Mouse (Mus musculus) liver, embryonic 13.5 days (tissue): ENCODE measurements at regions not wholly inside any gene's neighbourhood (a gene's known extent, or its start where the extent isn't known, plus 50 kb on each side); places are given as distances from the start of the nearest gene placed in this dataset.
A peak's percentile ranks its signal among the peaks of the same experiment; 100 is the strongest.

ENCODE experiments used
- ATAC-seq: fragments of 200-750 bp; cut with Nextera tagmentation; 2 replicates; pipeline ENCODE4 v1.8.0; 2017; ENCODE audit warnings: low read depth, mild to moderate bottlenecking, moderate number of reproducible peaks, moderate library complexity
- DNase-seq: peaks from one replicate; pipeline ENCODE4 v3.0.0; 2022
- H3K27ac ChIP-seq: fragments of 300-500 bp; sonication (generic); 2 replicates; pipeline ENCODE4 v1.5.1; 2015; ENCODE audit warnings: moderate library complexity, mild to moderate bottlenecking, inconsistent platforms
- H3K27me3 ChIP-seq: fragments of 300-500 bp; sonication (generic); 2 replicates; pipeline ENCODE4 v1.6.1; 2015; ENCODE audit warnings: mild to moderate bottlenecking, inconsistent platforms
- H3K36me3 ChIP-seq: fragments of 300-500 bp; sonication (generic); 2 replicates; pipeline ENCODE4 v1.6.1; 2015; ENCODE audit warnings: mild to moderate bottlenecking, inconsistent platforms
- H3K4me1 ChIP-seq: fragments of 300-500 bp; sonication (generic); replicated peaks from 2 replicates; pipeline ENCODE4 v1.6.1; 2015; ENCODE audit warnings: inconsistent platforms
- H3K4me2 ChIP-seq: fragments of 300-500 bp; sonication (generic); 2 replicates; pipeline ENCODE4 v1.6.1; 2015; ENCODE audit warnings: inconsistent platforms, mild to moderate bottlenecking, moderate library complexity
- H3K4me3 ChIP-seq: fragments of 300-500 bp; sonication (generic); replicated peaks from 2 replicates; pipeline ENCODE4 v1.5.1; 2015; ENCODE audit warnings: mild to moderate bottlenecking, inconsistent platforms
- H3K9ac ChIP-seq: fragments of 300-500 bp; sonication (generic); 2 replicates; pipeline ENCODE4 v1.6.1; 2015; ENCODE audit warnings: mild to moderate bottlenecking, inconsistent platforms
- H3K9me3 ChIP-seq: fragments of 300-500 bp; sonication (generic); replicated peaks from 2 replicates; pipeline ENCODE4 v1.6.1; 2016; ENCODE audit warnings: inconsistent platforms
- WGBS: fragments of 180-500 bp; shearing (Covaris S2); methylation state at CpG from one replicate; pipeline ENCODE4 v1.1.7; 2015; ENCODE audit not compliant: insufficient replicate concordance; 5-methylcytosine and 5-hydroxymethylcytosine counted together

- no peak for DNase-seq
- no peak overlapping the region for H3K27ac ChIP-seq
- no peak overlapping the region for H3K9ac ChIP-seq
- no peaks in the 10 kb centered on the region for H3K27me3 ChIP-seq
- H3K36me3 ChIP-seq: no peaks in the 10 kb centered on the region
- H3K4me3 ChIP-seq: no peak overlapping the region
- H3K4me2 ChIP-seq: no peak overlapping the region
- ATAC-seq: no peak
- H3K9me3 ChIP-seq: no peaks in the 10 kb centered on the region
- no peaks in the 10 kb centered on the region for H3K4me1 ChIP-seq
- 60% methylated on average over 11 of the region's 11 CpGs for WGBS
These were observed 107.3 kb upstream of the Nectin1 start for GRCm38 (mm10) chr9:43636372-43636965.

GRCm38 (mm10) chr9:43658186-43658585 is 85.6 kb upstream of the Nectin1 start:
- Histone ChIP-seq H3K9ac (no peak overlapping the region), H3K27ac (no peak overlapping the region), H3K4me1 (no peaks in the 10 kb centered on the region), H3K4me2 (no peak overlapping the region), H3K9me3 (no peaks in the 10 kb centered on the region), H3K27me3 (no peaks in the 10 kb centered on the region), H3K4me3 (no peak overlapping the region), H3K36me3 (no peaks in the 10 kb centered on the region)
- WGBS: 42% methylated on average over 3 of the region's 3 CpGs
- ATAC-seq (no peak), DNase-seq (no peak)

GRCm38 (mm10) chr9:43659237-43659636 is 84.5 kb upstream of the Nectin1 start:
- ATAC-seq (no peak), DNase-seq (no peak)
- no peak overlapping the region for H3K27ac ChIP-seq
- no peaks in the 10 kb centered on the region for H3K36me3 ChIP-seq
- no peak overlapping the region for H3K4me3 ChIP-seq
- H3K4me2 ChIP-seq: no peak overlapping the region
- no peaks in the 10 kb centered on the region for H3K9me3 ChIP-seq
- H3K4me1 ChIP-seq: no peaks in the 10 kb centered on the region
- H3K9ac ChIP-seq: no peak overlapping the region
- 48% methylated on average over 6 of the region's 6 CpGs for WGBS
- H3K27me3 ChIP-seq: no peaks in the 10 kb centered on the region

GRCm38 (mm10) chr9:43660151-43660550 is 83.6 kb upstream of the Nectin1 start:
- no peaks in the 10 kb centered on the region for H3K27me3 ChIP-seq
- H3K4me2 ChIP-seq: no peak overlapping the region
- ATAC-seq (no peak), DNase-seq (no peak)
- H3K27ac ChIP-seq: no peak overlapping the region
- H3K4me3 ChIP-seq: no peak overlapping the region
- H3K9ac ChIP-seq: no peak overlapping the region
- H3K9me3 ChIP-seq: no peaks in the 10 kb centered on the region
- H3K4me1 ChIP-seq: no peaks in the 10 kb centered on the region
- 59% methylated on average over 5 of the region's 5 CpGs for WGBS
- no peaks in the 10 kb centered on the region for H3K36me3 ChIP-seq

- Histone ChIP-seq H3K27ac (no peak overlapping the region), H3K36me3 (no peaks in the 10 kb centered on the region), H3K4me1 (no peaks in the 10 kb centered on the region), H3K9ac (no peak overlapping the region), H3K9me3 (no peaks in the 10 kb centered on the region), H3K4me2 (no peak overlapping the region), H3K27me3 (no peaks in the 10 kb centered on the region), H3K4me3 (no peak overlapping the region)
- ATAC-seq: no peak
- DNase-seq: no peak
- 46% methylated on average over 11 of the region's 11 CpGs for WGBS
These were observed 82.8 kb upstream of the Nectin1 start for GRCm38 (mm10) chr9:43660896-43661563.

- DNase-seq (no peak), ATAC-seq (no peak)
- H3K27ac ChIP-seq: no peak overlapping the region
- no peak overlapping the region for H3K4me2 ChIP-seq
- H3K4me1 ChIP-seq: no peaks in the 10 kb centered on the region
- no peaks in the 10 kb centered on the region for H3K36me3 ChIP-seq
- H3K4me3 ChIP-seq: no peak overlapping the region
- WGBS: 51% methylated on average over 6 of the region's 6 CpGs
- H3K27me3 ChIP-seq: no peaks in the 10 kb centered on the region
- H3K9me3 ChIP-seq: no peaks in the 10 kb centered on the region
- no peak overlapping the region for H3K9ac ChIP-seq
These were observed 82.1 kb upstream of the Nectin1 start for GRCm38 (mm10) chr9:43661646-43662045.

- no peaks in the 10 kb centered on the region for H3K9me3 ChIP-seq
- no peaks in the 10 kb centered on the region for H3K27me3 ChIP-seq
- no peak overlapping the region for H3K27ac ChIP-seq
- peak; percentile 89 for ATAC-seq
- H3K4me2 ChIP-seq: peak overlapping the region; percentile 36; the same call in 1 of the 2 replicates
- H3K36me3 ChIP-seq: no peaks in the 10 kb centered on the region
- no peak overlapping the region for H3K4me3 ChIP-seq
- H3K9ac ChIP-seq: no peak overlapping the region
- 43% methylated on average over 6 of the region's 6 CpGs for WGBS
- H3K4me1 ChIP-seq: peaks cover 11% of the 10 kb centered on the region
- no peak for DNase-seq
These were observed 76.4 kb upstream of the Nectin1 start for GRCm38 (mm10) chr9:43667386-43667785.

GRCm38 (mm10) chr9:43667974-43668373 is 75.8 kb upstream of the Nectin1 start:
- Histone ChIP-seq H3K36me3 (no peaks in the 10 kb centered on the region), H3K4me2 (peak overlapping the region; percentile 36; the same call in 1 of the 2 replicates), H3K27ac (no peak overlapping the region; the same call in 1 of the 2 replicates), H3K4me1 (peaks cover 11% of the 10 kb centered on the region), H3K27me3 (no peaks in the 10 kb centered on the region), H3K4me3 (no peak overlapping the region), H3K9me3 (no peaks in the 10 kb centered on the region), H3K9ac (no peak overlapping the region; the same call in 1 of the 2 replicates)
- no peak for DNase-seq
- WGBS: 50% methylated on average over 4 of the region's 4 CpGs
- ATAC-seq: peak; percentile 42; the same call in 1 of the 2 replicates

GRCm38 (mm10) chr9:43668731-43669130 is 75.1 kb upstream of the Nectin1 start:
- no peak overlapping the region for H3K27ac ChIP-seq
- H3K4me1 ChIP-seq: peaks cover 11% of the 10 kb centered on the region
- ATAC-seq: no peak
- H3K9ac ChIP-seq: no peak overlapping the region
- no peak overlapping the region for H3K4me3 ChIP-seq
- no peak for DNase-seq
- 68% methylated on average over 7 of the region's 7 CpGs for WGBS
- no peak overlapping the region for H3K4me2 ChIP-seq
- H3K36me3 ChIP-seq: no peaks in the 10 kb centered on the region
- no peaks in the 10 kb centered on the region for H3K9me3 ChIP-seq
- no peaks in the 10 kb centered on the region for H3K27me3 ChIP-seq

- Histone ChIP-seq H3K27ac (no peak overlapping the region), H3K9me3 (no peaks in the 10 kb centered on the region), H3K9ac (no peak overlapping the region), H3K4me3 (no peak overlapping the region), H3K4me1 (peaks cover 11% of the 10 kb centered on the region), H3K36me3 (no peaks in the 10 kb centered on the region), H3K4me2 (no peak overlapping the region), H3K27me3 (no peaks in the 10 kb centered on the region)
- ATAC-seq (no peak), DNase-seq (no peak)
- 32% methylated on average over 5 of the region's 5 CpGs for WGBS
These were observed 73.2 kb upstream of the Nectin1 start for GRCm38 (mm10) chr9:43670563-43670962.

- no peak for DNase-seq
- Histone ChIP-seq H3K4me2 (no peak overlapping the region), H3K9ac (no peak overlapping the region), H3K27ac (no peak overlapping the region), H3K4me1 (peaks cover 2% of the 10 kb centered on the region; the same call in 1 of the 2 replicates), H3K4me3 (no peak overlapping the region), H3K36me3 (no peaks in the 10 kb centered on the region), H3K9me3 (no peaks in the 10 kb centered on the region), H3K27me3 (no peaks in the 10 kb centered on the region)
- no peak for ATAC-seq
- WGBS: 35% methylated on average over 4 of the region's 4 CpGs
These were observed 70.6 kb upstream of the Nectin1 start for GRCm38 (mm10) chr9:43673171-43673680.

GRCm38 (mm10) chr9:43674321-43674720 is 69.5 kb upstream of the Nectin1 start:
- H3K9ac ChIP-seq: no peak overlapping the region
- no peak for ATAC-seq
- H3K4me3 ChIP-seq: no peak overlapping the region
- no peaks in the 10 kb centered on the region for H3K9me3 ChIP-seq
- H3K4me1 ChIP-seq: no peaks in the 10 kb centered on the region
- H3K27me3 ChIP-seq: peaks cover 2% of the 10 kb centered on the region; the same call in 1 of the 2 replicates
- H3K36me3 ChIP-seq: no peaks in the 10 kb centered on the region
- no peak overlapping the region for H3K4me2 ChIP-seq
- DNase-seq: no peak
- H3K27ac ChIP-seq: no peak overlapping the region
- 18% methylated on average over 8 of the region's 8 CpGs for WGBS
